In genomic region chr11:54155864-54156263, GRCm38 (mm10) we compare ENCODE assay signal across 8 mouse cellular contexts. TPM values are rescaled to one million over a fixed set of nuclear protein-coding genes. Genes with fewer than 3 reads are reported as not detected.
DNase-seq lines count a peak whose midpoint lies in the region; ATAC-seq and TF ChIP-seq lines count a peak whose summit lies in the region.

No protein-coding gene starts in this region.

- H3K27me3 ChIP-seq in liver, embryonic 14.5 days (ENCODE audit: control insufficient read depth, insufficient read depth, low read length): no peaks in the 10 kb centered on the region

- H3K9ac ChIP-seq in liver, embryonic 14.5 days (replicated peaks): no peak overlapping the region

- peak; percentile 79 for ATAC-seq in inflammation-experienced regulatory T-cells, adult 6 months
- ATAC-seq in liver, embryonic 14.5 days (ENCODE audit: insufficient read depth): no peak

- no peaks in the 10 kb centered on the region for H3K9me3 ChIP-seq in liver, embryonic 14.5 days (ENCODE audit: control insufficient read depth, low read length)

- no peak overlapping the region for H3K27ac ChIP-seq in liver, embryonic 14.5 days

- no peaks in the 10 kb centered on the region for H3K36me3 ChIP-seq in liver, embryonic 14.5 days (replicated peaks; ENCODE audit: control insufficient read depth, insufficient read depth, low read depth)

- DNase-seq in spleen, adult 18-20 months: peak; percentile 47 to 57
- DNase-seq in spleen, adult 12 weeks (ENCODE audit: low spot score): no peak
- DNase-seq in brain, embryonic 14.5 days (ENCODE audit: low read depth): peak; percentile 19
- DNase-seq in liver, embryonic 14.5 days (ENCODE audit: low read depth in 3 of 3, low spot score in 3 of 3): peak in 2 of 3 experiments; percentile 9 to 37
- peak; percentile 18 for DNase-seq in right cerebral cortex, postnatal 14 days
- DNase-seq in urinary bladder, adult 2 months (ENCODE audit: low spot score): no peak
- DNase-seq in ovary, postnatal 10 days (ENCODE audit: low spot score): no peak

- 15% methylated on average over 6 of the region's 6 CpGs for WGBS in liver, embryonic 14.5 days (ENCODE audit: insufficient replicate concordance)

- TF ChIP-seq POLR2A in brain, embryonic 14.5 days (IDR thresholded peaks at IDR 0.05; ENCODE audit: borderline replicate concordance, extremely low read depth, insufficient read depth, insufficient read length, poor library complexity, severe bottlenecking): no peak

- no peak overlapping the region for H3K4me2 ChIP-seq in liver, embryonic 14.5 days (ENCODE audit: low read depth)

- no peak for TF ChIP-seq CTCF in brain, embryonic 14.5 days (IDR thresholded peaks at IDR 0.05; ENCODE audit: borderline replicate concordance, extremely low read depth, insufficient read depth, insufficient read length)
- no peak for TF ChIP-seq CTCF in liver, embryonic 14.5 days (IDR thresholded peaks at IDR 0.05; ENCODE audit: low read depth)

- no peaks in the 10 kb centered on the region for H3K4me1 ChIP-seq in liver, embryonic 14.5 days (replicated peaks; ENCODE audit: control insufficient read depth in 2 of 2, insufficient read depth in 2 of 2, low read length in 1 of 2)

- no peak for TF ChIP-seq EP300 in liver, embryonic 14.5 days (IDR thresholded peaks at IDR 0.05; ENCODE audit: low read depth)

- no peak overlapping the region for H3K4me3 ChIP-seq in liver, embryonic 14.5 days (ENCODE audit: insufficient read depth in 1 of 2, low read depth in 2 of 2, low read length in 2 of 2)

RNA-seq across cellular contexts. Expression of gene P4ha2, which starts 56.0 kb away (rescaled TPM):
- polyA plus RNA-seq in brain, embryonic 14.5 days (2012; rRNA removed): 14.0 and 15.0 TPM in 2 replicates
- not detected for polyA plus RNA-seq in inflammation-experienced regulatory T-cells, adult 6 months (2017; shearing (Covaris generic))
- 1.4 and 1.7 TPM in 2 replicates for polyA plus RNA-seq in liver, embryonic 14.5 days (2012; rRNA removed)
- polyA plus RNA-seq in liver, embryonic 14.5 days (2014; fragmentation: Nextera tagmentation; extraction: Ambion mirVana): 1.8 and 2.2 TPM in 2 replicates
- 26.5 and 26.7 TPM in 2 replicates for polyA plus RNA-seq in urinary bladder, adult 2 months (2012; rRNA removed)

Comparison
In these comparisons a context has a peak if more than half of its experiments do, and no peak if none do; other contexts are left out.
1. DNase-seq: peak in spleen, adult 18-20 months (2 of 2), brain, embryonic 14.5 days (single experiment), liver, embryonic 14.5 days (2 of 3) and right cerebral cortex, postnatal 14 days (single experiment); none in spleen, adult 12 weeks (single experiment), urinary bladder, adult 2 months (single experiment) and ovary, postnatal 10 days (single experiment).